Mouse (Mus musculus): ENCODE measurements around the gene Sema3g. TPM values are rescaled to one million over a fixed set of nuclear protein-coding genes. Genes with fewer than 3 reads are reported as not detected.

Sema3g gene
- polyA plus RNA-seq, 1 experiment from 2014 or later = 0.03 TPM

GRCm38 (mm10) chr14:31177287-31177686, 40.4 kb upstream of the Sema3g start:
- H3K4me3 ChIP-seq (ENCODE audit: low read depth, low read length) = no peak overlapping the region
- no peak overlapping the region for H3K27ac ChIP-seq (ENCODE audit: low read depth, low read length)
- H3K4me1 ChIP-seq (ENCODE audit: control insufficient read depth, insufficient read depth, low read length) = peaks cover 2% of the 10 kb centered on the region; the same call in 1 of the 2 replicates
- 90% methylated on average over 16 of the region's 16 CpGs for WGBS (ENCODE audit: insufficient replicate concordance)
- H3K9me3 ChIP-seq (replicated peaks; ENCODE audit: control insufficient read depth, low read length) = no peaks in the 10 kb centered on the region
- no peak overlapping the region for H3K9ac ChIP-seq (ENCODE audit: low read depth, low read length)
- no peaks in the 10 kb centered on the region for H3K27me3 ChIP-seq (ENCODE audit: control insufficient read depth, insufficient read depth, low read length)
- peaks cover 86% of the 10 kb centered on the region for H3K36me3 ChIP-seq (ENCODE audit: control insufficient read depth, insufficient read depth, low read length)
- ATAC-seq (replicated peaks; ENCODE audit: insufficient number of reproducible peaks, low FRiP score, low TSS enrichment) = no peak
- H3K4me2 ChIP-seq = no peak overlapping the region

- H3K9me3 ChIP-seq (replicated peaks; ENCODE audit: control insufficient read depth, low read length) = no peaks in the 10 kb centered on the region
- no peak overlapping the region for H3K9ac ChIP-seq (ENCODE audit: low read depth, low read length)
- peaks cover 3% of the 10 kb centered on the region; the same call in 1 of the 2 replicates for H3K4me1 ChIP-seq (ENCODE audit: control insufficient read depth, insufficient read depth, low read length)
- H3K27ac ChIP-seq (ENCODE audit: low read depth, low read length) = no peak overlapping the region
- H3K27me3 ChIP-seq (ENCODE audit: control insufficient read depth, insufficient read depth, low read length) = no peaks in the 10 kb centered on the region
- peaks cover 84% of the 10 kb centered on the region for H3K36me3 ChIP-seq (ENCODE audit: control insufficient read depth, insufficient read depth, low read length)
- 91% methylated on average over 5 of the region's 5 CpGs for WGBS (ENCODE audit: insufficient replicate concordance)
- ATAC-seq (replicated peaks; ENCODE audit: insufficient number of reproducible peaks, low FRiP score, low TSS enrichment) = no peak
- H3K4me3 ChIP-seq (ENCODE audit: low read depth, low read length) = no peak overlapping the region
- H3K4me2 ChIP-seq = no peak overlapping the region
Observed at GRCm38 (mm10) chr14:31177715-31178114, 39.9 kb upstream of the Sema3g start.

DNA sequence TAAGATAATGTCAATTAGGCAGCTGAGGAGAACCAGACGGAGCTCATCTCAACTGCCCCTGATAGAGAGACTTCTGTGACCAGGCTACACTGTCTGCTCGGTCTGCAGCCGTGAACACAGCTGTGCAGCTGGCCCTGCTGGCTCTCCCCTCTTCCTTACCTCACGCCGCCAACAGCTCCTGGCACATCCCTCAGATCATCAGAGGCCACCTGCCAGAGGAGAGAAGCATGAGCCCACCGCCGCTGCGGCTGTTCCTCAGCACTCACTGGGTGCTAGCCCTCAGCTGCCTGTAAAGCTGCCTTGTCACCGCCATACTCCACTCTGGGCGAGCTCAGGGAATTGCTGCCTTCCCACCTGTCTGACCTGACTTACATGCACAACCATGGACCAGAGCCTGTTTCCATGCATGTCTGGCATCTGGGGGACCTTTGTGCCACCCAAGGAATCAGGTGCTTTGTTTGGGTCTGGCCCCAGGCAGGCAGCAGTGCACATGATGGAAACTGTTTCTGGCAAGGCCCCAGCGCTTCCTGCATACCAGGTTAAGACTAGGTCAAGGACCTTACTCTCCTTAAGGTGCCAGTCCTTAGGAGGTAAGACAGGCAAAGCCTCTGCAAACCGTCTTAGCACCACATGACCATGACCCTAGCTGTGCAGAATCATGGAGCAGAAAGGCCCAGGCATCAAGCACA, 37.8 kb upstream of the Sema3g start:
- Histone ChIP-seq H3K36me3 (ENCODE audit: control insufficient read depth, insufficient read depth, low read length) (peaks cover 78% of the 10 kb centered on the region), H3K9ac (ENCODE audit: low read depth, low read length) (no peak overlapping the region), H3K27me3 (ENCODE audit: control insufficient read depth, insufficient read depth, low read length) (no peaks in the 10 kb centered on the region), H3K4me2 (no peak overlapping the region), H3K9me3 (replicated peaks; ENCODE audit: control insufficient read depth, low read length) (no peaks in the 10 kb centered on the region), H3K27ac (ENCODE audit: low read depth, low read length) (no peak overlapping the region), H3K4me1 (ENCODE audit: control insufficient read depth, insufficient read depth, low read length) (peaks cover 7% of the 10 kb centered on the region; the same call in 1 of the 2 replicates), H3K4me3 (ENCODE audit: low read depth, low read length) (no peak overlapping the region)
- WGBS (ENCODE audit: insufficient replicate concordance) = 73% methylated on average over 12 of the region's 12 CpGs
- ATAC-seq (replicated peaks; ENCODE audit: insufficient number of reproducible peaks, low FRiP score, low TSS enrichment) = no peak

- Histone ChIP-seq H3K4me2 (no peak overlapping the region), H3K9me3 (replicated peaks; ENCODE audit: control insufficient read depth, low read length) (no peaks in the 10 kb centered on the region), H3K36me3 (ENCODE audit: control insufficient read depth, insufficient read depth, low read length) (peaks cover 67% of the 10 kb centered on the region), H3K27ac (ENCODE audit: low read depth, low read length) (no peak overlapping the region), H3K4me1 (ENCODE audit: control insufficient read depth, insufficient read depth, low read length) (peaks cover 7% of the 10 kb centered on the region; the same call in 1 of the 2 replicates), H3K27me3 (ENCODE audit: control insufficient read depth, insufficient read depth, low read length) (no peaks in the 10 kb centered on the region), H3K9ac (ENCODE audit: low read depth, low read length) (no peak overlapping the region), H3K4me3 (ENCODE audit: low read depth, low read length) (no peak overlapping the region)
- 82% methylated on average over 4 of the region's 4 CpGs for WGBS (ENCODE audit: insufficient replicate concordance)
- ATAC-seq (replicated peaks; ENCODE audit: insufficient number of reproducible peaks, low FRiP score, low TSS enrichment) = no peak
Observed at GRCm38 (mm10) chr14:31181512-31181911, 36.1 kb upstream of the Sema3g start.

- Histone ChIP-seq H3K4me2 (no peak overlapping the region), H3K9me3 (replicated peaks; ENCODE audit: control insufficient read depth, low read length) (no peaks in the 10 kb centered on the region), H3K4me3 (ENCODE audit: low read depth, low read length) (no peak overlapping the region), H3K27ac (ENCODE audit: low read depth, low read length) (no peak overlapping the region; the same call in 1 of the 2 replicates), H3K36me3 (ENCODE audit: control insufficient read depth, insufficient read depth, low read length) (peaks cover 63% of the 10 kb centered on the region), H3K9ac (ENCODE audit: low read depth, low read length) (no peak overlapping the region), H3K27me3 (ENCODE audit: control insufficient read depth, insufficient read depth, low read length) (no peaks in the 10 kb centered on the region), H3K4me1 (ENCODE audit: control insufficient read depth, insufficient read depth, low read length) (peaks cover 7% of the 10 kb centered on the region; the same call in 1 of the 2 replicates)
- 58% methylated on average over 2 of the region's 2 CpGs for WGBS (ENCODE audit: insufficient replicate concordance)
- no peak for ATAC-seq (replicated peaks; ENCODE audit: insufficient number of reproducible peaks, low FRiP score, low TSS enrichment)
Observed at GRCm38 (mm10) chr14:31182786-31183290, 34.8 kb upstream of the Sema3g start.

- H3K36me3 ChIP-seq (ENCODE audit: control insufficient read depth, insufficient read depth, low read length) = peaks cover 66% of the 10 kb centered on the region
- no peaks in the 10 kb centered on the region for H3K27me3 ChIP-seq (ENCODE audit: control insufficient read depth, insufficient read depth, low read length)
- no peak overlapping the region for H3K4me3 ChIP-seq (ENCODE audit: low read depth, low read length)
- H3K9ac ChIP-seq (ENCODE audit: low read depth, low read length) = no peak overlapping the region
- 82% methylated on average over 5 of the region's 5 CpGs for WGBS (ENCODE audit: insufficient replicate concordance)
- peak overlapping the region; percentile 24; the same call in 1 of the 2 replicates for H3K27ac ChIP-seq (ENCODE audit: low read depth, low read length)
- H3K9me3 ChIP-seq (replicated peaks; ENCODE audit: control insufficient read depth, low read length) = no peaks in the 10 kb centered on the region
- H3K4me1 ChIP-seq (ENCODE audit: control insufficient read depth, insufficient read depth, low read length) = peaks cover 7% of the 10 kb centered on the region; the same call in 1 of the 2 replicates
- no peak for ATAC-seq (replicated peaks; ENCODE audit: insufficient number of reproducible peaks, low FRiP score, low TSS enrichment)
- H3K4me2 ChIP-seq = no peak overlapping the region
Observed at GRCm38 (mm10) chr14:31183541-31183940, 34.1 kb upstream of the Sema3g start.

- Histone ChIP-seq H3K27me3 (ENCODE audit: control insufficient read depth, insufficient read depth, low read length) (no peaks in the 10 kb centered on the region), H3K4me1 (ENCODE audit: control insufficient read depth, insufficient read depth, low read length) (peaks cover 7% of the 10 kb centered on the region; the same call in 1 of the 2 replicates), H3K4me2 (no peak overlapping the region), H3K27ac (ENCODE audit: low read depth, low read length) (no peak overlapping the region), H3K36me3 (ENCODE audit: control insufficient read depth, insufficient read depth, low read length) (peaks cover 66% of the 10 kb centered on the region), H3K9ac (ENCODE audit: low read depth, low read length) (no peak overlapping the region), H3K9me3 (replicated peaks; ENCODE audit: control insufficient read depth, low read length) (no peaks in the 10 kb centered on the region), H3K4me3 (ENCODE audit: low read depth, low read length) (no peak overlapping the region)
- ATAC-seq (replicated peaks; ENCODE audit: insufficient number of reproducible peaks, low FRiP score, low TSS enrichment) = no peak
- 94% methylated on average over 12 of the region's 12 CpGs for WGBS (ENCODE audit: insufficient replicate concordance)
Observed at GRCm38 (mm10) chr14:31184195-31184594, 33.5 kb upstream of the Sema3g start.

GRCm38 (mm10) chr14:31186656-31187055, 31.0 kb upstream of the Sema3g start:
- WGBS (ENCODE audit: insufficient replicate concordance) = 63% methylated on average over 4 of the region's 4 CpGs
- H3K9me3 ChIP-seq (replicated peaks; ENCODE audit: control insufficient read depth, low read length) = no peaks in the 10 kb centered on the region
- ATAC-seq (replicated peaks; ENCODE audit: insufficient number of reproducible peaks, low FRiP score, low TSS enrichment) = no peak
- H3K36me3 ChIP-seq (ENCODE audit: control insufficient read depth, insufficient read depth, low read length) = peaks cover 70% of the 10 kb centered on the region
- H3K4me1 ChIP-seq (ENCODE audit: control insufficient read depth, insufficient read depth, low read length) = peaks cover 15% of the 10 kb centered on the region
- no peak overlapping the region for H3K4me2 ChIP-seq
- H3K9ac ChIP-seq (ENCODE audit: low read depth, low read length) = no peak overlapping the region
- H3K27ac ChIP-seq (ENCODE audit: low read depth, low read length) = no peak overlapping the region
- H3K27me3 ChIP-seq (ENCODE audit: control insufficient read depth, insufficient read depth, low read length) = no peaks in the 10 kb centered on the region
- H3K4me3 ChIP-seq (ENCODE audit: low read depth, low read length) = no peak overlapping the region
